Mouse (Mus musculus): ENCODE results near the gene Sprr2h.

The Sprr2h gene

GRCm38 (mm10) chr3:92385385-92385784, at the start of gene Sprr2h:
Sprr2h (plus strand) TSS chr3:92385685.
- DNase-seq: no peak

- no peak for DNase-seq
Observed at GRCm38 (mm10) chr3:92336278-92336677, 49.2 kb upstream of the Sprr2h start.

- no peak for DNase-seq
Observed at GRCm38 (mm10) chr3:92338840-92339239, 46.6 kb upstream of the Sprr2h start, which contains the start of gene Sprr2d. Sprr2d (plus strand) TSS chr3:92339140.

GRCm38 (mm10) chr3:92351843-92352242, 33.6 kb upstream of the Sprr2h start, which contains the start of gene Sprr2e:
Sprr2e (plus strand) TSS chr3:92352143.
- DNase-seq: no peak

- DNase-seq: no peak
Observed at GRCm38 (mm10) chr3:92361619-92362018, 23.9 kb upstream of the Sprr2h start.

- no peak for DNase-seq
Observed at GRCm38 (mm10) chr3:92364887-92365286, 20.6 kb upstream of the Sprr2h start, which contains the start of gene Sprr2f. Sprr2f (plus strand) TSS chr3:92365187.

GRCm38 (mm10) chr3:92373613-92374012, 11.9 kb upstream of the Sprr2h start:
- DNase-seq: no peak

- no peak for DNase-seq
Observed at GRCm38 (mm10) chr3:92394301-92394700, 8.8 kb downstream of the Sprr2h start.

GRCm38 (mm10) chr3:92407691-92408090, 22.2 kb downstream of the Sprr2h start, which contains the start of gene Sprr2i:
Sprr2i (plus strand) TSS chr3:92407991.
- no peak for DNase-seq

GRCm38 (mm10) chr3:92417782-92418181, 32.3 kb downstream of the Sprr2h start, which contains the start of gene Sprr2j-ps:
Sprr2j-ps (plus strand) TSS chr3:92418082.
- no peak for DNase-seq

GRCm38 (mm10) chr3:92429323-92429722, 43.8 kb downstream of the Sprr2h start, which contains the start of gene Gm9774:
Gm9774 (minus strand) TSS chr3:92429423.
- DNase-seq: no peak

GRCm38 (mm10) chr3:92432282-92432681, 46.8 kb downstream of the Sprr2h start, which contains the start of gene Sprr2k:
Sprr2k (plus strand) TSS chr3:92432582.
- DNase-seq: no peak

Data from lung, postnatal 14 days (tissue).